Mouse (Mus musculus) myocyte (in vitro differentiated cells): Measurements from ENCODE around the gene Tlr9. TPM values are rescaled to one million over a fixed set of nuclear protein-coding genes. Genes with fewer than 3 reads are reported as not detected.

Source experiments
- H3K27me3 ChIP-seq: one replicate; pipeline ENCODE4 v1.6.1; 2011; ENCODE audit not compliant: control insufficient read depth, insufficient read depth, insufficient read length
- H3K36me3 ChIP-seq: one replicate; pipeline ENCODE4 v1.6.1; 2011; ENCODE audit not compliant: control insufficient read depth, insufficient read depth
- H3K4me2 ChIP-seq: one replicate; pipeline ENCODE4 v1.6.1; 2011; ENCODE audit warnings: low read depth, control low read depth
- H3K4me3 ChIP-seq: one replicate; pipeline ENCODE4 v1.5.1; 2011; ENCODE audit warnings: mild to moderate bottlenecking, control low read depth, moderate library complexity
- H3K79me2 ChIP-seq: one replicate; pipeline ENCODE4 v1.6.1; 2011; ENCODE audit not compliant: control insufficient read depth, insufficient read depth
- H3ac ChIP-seq: one replicate; pipeline ENCODE4 v1.6.1; 2011; ENCODE audit not compliant: control insufficient read depth, insufficient read length
- CEBPB ChIP-seq: IDR thresholded peaks from 2 replicates; pipeline ENCODE4 v1.6.1; 2011; ENCODE audit warnings: mild to moderate bottlenecking, moderate library complexity; ENCODE audit not compliant: poor library complexity, insufficient read depth, severe bottlenecking
- E2F4 ChIP-seq: IDR thresholded peaks from one replicate; pipeline ENCODE4 v1.6.1; 2011; ENCODE audit warnings: mild to moderate bottlenecking, control low read depth, moderate library complexity; ENCODE audit not compliant: insufficient read depth
- MAX ChIP-seq: IDR thresholded peaks from one replicate; pipeline ENCODE4 v1.6.1; 2011; ENCODE audit warnings: low read depth, mild to moderate bottlenecking, control low read depth
- MYOD1 ChIP-seq, 3 experiments: IDR thresholded peaks; one replicate each; pipeline ENCODE4 v1.6.1; 2011; ENCODE audit warnings: control low read depth in 2 of 3, low read depth in 2 of 3, mild to moderate bottlenecking in 2 of 3, moderate library complexity in 1 of 3; ENCODE audit not compliant: insufficient read length in 2 of 3, control insufficient read depth in 1 of 3
- MYOG ChIP-seq, 3 experiments: IDR thresholded peaks; one replicate each; pipeline ENCODE4 v1.6.1; 2011; ENCODE audit warnings: control low read depth in 2 of 3, low read depth in 2 of 3, mild to moderate bottlenecking in 2 of 3; ENCODE audit not compliant: insufficient read length in 2 of 3, control insufficient read depth in 1 of 3, insufficient read depth in 1 of 3
- POLR2A ChIP-seq: IDR thresholded peaks from one replicate; pipeline ENCODE4 v1.6.1; 2011; ENCODE audit warnings: low read depth, mild to moderate bottlenecking, control low read depth, moderate library complexity; ENCODE audit not compliant: insufficient read length
- POLR2AphosphoS2 ChIP-seq: IDR thresholded peaks from one replicate; pipeline ENCODE4 v1.6.1; 2011; ENCODE audit warnings: low read depth, control low read depth; ENCODE audit not compliant: insufficient read length
- REST ChIP-seq: IDR thresholded peaks from one replicate; pipeline ENCODE4 v1.6.1; 2011; ENCODE audit warnings: mild to moderate bottlenecking, control low read depth, moderate library complexity; ENCODE audit not compliant: insufficient read depth, insufficient read length
- SRF ChIP-seq: IDR thresholded peaks from one replicate; pipeline ENCODE4 v1.6.1; 2011; ENCODE audit warnings: low read depth; ENCODE audit not compliant: control insufficient read depth, insufficient read length
- TCF12 ChIP-seq: IDR thresholded peaks from one replicate; pipeline ENCODE4 v1.6.1; 2011; ENCODE audit warnings: mild to moderate bottlenecking, control low read depth; ENCODE audit not compliant: poor library complexity, insufficient read depth, severe bottlenecking
- TCF3 ChIP-seq: IDR thresholded peaks from one replicate; pipeline ENCODE4 v1.6.1; 2011; ENCODE audit warnings: low read depth, control low read depth; ENCODE audit not compliant: insufficient read length
- USF1 ChIP-seq: IDR thresholded peaks from one replicate; pipeline ENCODE4 v1.6.1; 2011; ENCODE audit warnings: low read depth, mild to moderate bottlenecking, control low read depth, moderate library complexity
- polyA plus RNA-seq: library from polyadenylated mRNA; unstranded; fragments of >200 nt; fragmentation: generic; extraction: Trizol; gene quantifications from one replicate; pipeline ENCODE4 v1.2.1, GENCODE M21; 2012; ENCODE audit warnings: missing spikeins

The Tlr9 gene
- polyA plus RNA-seq, 1 experiment = not detected

DNA sequence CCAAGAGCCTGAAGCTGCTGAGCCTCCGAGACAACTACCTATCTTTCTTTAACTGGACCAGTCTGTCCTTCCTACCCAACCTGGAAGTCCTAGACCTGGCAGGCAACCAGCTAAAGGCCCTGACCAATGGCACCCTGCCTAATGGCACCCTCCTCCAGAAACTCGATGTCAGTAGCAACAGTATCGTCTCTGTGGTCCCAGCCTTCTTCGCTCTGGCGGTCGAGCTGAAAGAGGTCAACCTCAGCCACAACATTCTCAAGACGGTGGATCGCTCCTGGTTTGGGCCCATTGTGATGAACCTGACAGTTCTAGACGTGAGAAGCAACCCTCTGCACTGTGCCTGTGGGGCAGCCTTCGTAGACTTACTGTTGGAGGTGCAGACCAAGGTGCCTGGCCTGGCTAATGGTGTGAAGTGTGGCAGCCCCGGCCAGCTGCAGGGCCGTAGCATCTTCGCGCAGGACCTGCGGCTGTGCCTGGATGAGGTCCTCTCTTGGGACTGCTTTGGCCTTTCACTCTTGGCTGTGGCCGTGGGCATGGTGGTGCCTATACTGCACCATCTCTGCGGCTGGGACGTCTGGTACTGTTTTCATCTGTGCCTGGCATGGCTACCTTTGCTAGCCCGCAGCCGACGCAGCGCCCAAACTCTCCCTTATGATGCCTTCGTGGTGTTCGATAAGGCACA, 3.2 kb downstream of the Tlr9 start:
- H3K36me3 ChIP-seq = no peaks in the 10 kb centered on the region
- peaks cover 25% of the 10 kb centered on the region for H3K27me3 ChIP-seq
- no peak for TF ChIP-seq POLR2A
- no peak for TF ChIP-seq MAX
- no peak for TF ChIP-seq CEBPB
- H3K4me2 ChIP-seq = no peak overlapping the region
- H3K79me2 ChIP-seq = no peaks in the 10 kb centered on the region
- H3K4me3 ChIP-seq = no peak overlapping the region
- no peak overlapping the region for H3ac ChIP-seq

DNA sequence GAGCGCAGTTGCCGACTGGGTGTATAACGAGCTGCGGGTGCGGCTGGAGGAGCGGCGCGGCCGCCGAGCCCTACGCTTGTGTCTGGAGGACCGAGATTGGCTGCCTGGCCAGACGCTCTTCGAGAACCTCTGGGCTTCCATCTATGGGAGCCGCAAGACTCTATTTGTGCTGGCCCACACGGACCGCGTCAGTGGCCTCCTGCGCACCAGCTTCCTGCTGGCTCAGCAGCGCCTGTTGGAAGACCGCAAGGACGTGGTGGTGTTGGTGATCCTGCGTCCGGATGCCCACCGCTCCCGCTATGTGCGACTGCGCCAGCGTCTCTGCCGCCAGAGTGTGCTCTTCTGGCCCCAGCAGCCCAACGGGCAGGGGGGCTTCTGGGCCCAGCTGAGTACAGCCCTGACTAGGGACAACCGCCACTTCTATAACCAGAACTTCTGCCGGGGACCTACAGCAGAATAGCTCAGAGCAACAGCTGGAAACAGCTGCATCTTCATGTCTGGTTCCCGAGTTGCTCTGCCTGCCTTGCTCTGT, 3.8 kb downstream of the Tlr9 start:
- TF ChIP-seq MYOG (IDR thresholded peaks at IDR 0.05; ENCODE audit: control insufficient read depth in 1 of 3, insufficient read depth in 1 of 3, insufficient read length in 2 of 3, low read depth in 2 of 3) (no peak), POLR2A (no peak), MYOD1 (IDR thresholded peaks at IDR 0.05; ENCODE audit: control insufficient read depth in 1 of 3, insufficient read length in 2 of 3, low read depth in 2 of 3) (no peak), CEBPB (no peak), E2F4 (no peak), SRF (no peak), MAX (no peak), TCF12 (no peak), TCF3 (no peak), REST (no peak), POLR2AphosphoS2 (no peak), USF1 (no peak)
- H3K27me3 ChIP-seq = peaks cover 25% of the 10 kb centered on the region
- H3K36me3 ChIP-seq = no peaks in the 10 kb centered on the region
- H3K79me2 ChIP-seq = no peaks in the 10 kb centered on the region
- no peak overlapping the region for H3ac ChIP-seq
- no peak overlapping the region for H3K4me3 ChIP-seq
- no peak overlapping the region for H3K4me2 ChIP-seq

DNA sequence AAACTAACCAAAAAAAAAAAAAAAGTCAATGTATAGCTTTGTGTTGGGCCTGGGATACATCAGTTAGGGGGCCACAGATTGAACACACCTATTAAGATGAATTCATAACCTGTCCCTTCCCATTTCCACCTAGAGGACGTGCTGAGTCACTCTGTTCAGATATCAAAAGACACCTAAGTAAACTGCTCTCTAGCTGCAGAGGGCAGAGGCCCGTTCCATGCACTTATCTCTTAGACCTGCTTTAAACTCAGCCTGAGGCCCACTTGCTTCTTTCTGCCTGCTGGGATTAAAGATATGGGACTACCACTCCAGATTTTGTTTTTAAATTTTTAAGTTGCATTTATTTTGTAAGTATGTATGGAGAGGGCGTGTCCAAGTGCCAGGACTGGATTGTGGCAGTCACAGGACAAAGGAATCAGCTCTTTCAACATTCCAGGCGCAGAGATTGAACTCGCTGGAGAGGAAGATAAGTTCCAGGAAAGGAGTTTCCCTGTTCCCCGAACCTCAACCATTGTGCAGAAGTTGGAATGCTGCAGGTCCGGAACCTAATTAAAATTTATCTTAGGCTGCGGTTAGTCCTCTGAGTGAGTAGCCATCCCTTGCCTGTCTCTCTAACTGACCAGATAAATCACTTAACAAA, 5.5 kb downstream of the Tlr9 start:
- TF ChIP-seq TCF12 (no peak), E2F4 (no peak), REST (no peak), CEBPB (no peak), MYOG (IDR thresholded peaks at IDR 0.05; ENCODE audit: control insufficient read depth in 1 of 3, insufficient read depth in 1 of 3, insufficient read length in 2 of 3, low read depth in 2 of 3) (no peak), POLR2AphosphoS2 (no peak), USF1 (no peak), TCF3 (no peak)
- no peak overlapping the region for H3K4me3 ChIP-seq
- peaks cover 25% of the 10 kb centered on the region for H3K27me3 ChIP-seq
- no peak overlapping the region for H3ac ChIP-seq
- H3K36me3 ChIP-seq = no peaks in the 10 kb centered on the region
- no peaks in the 10 kb centered on the region for H3K79me2 ChIP-seq
- H3K4me2 ChIP-seq = no peak overlapping the region

- Histone ChIP-seq H3K79me2 (no peaks in the 10 kb centered on the region), H3K36me3 (peaks cover 6% of the 10 kb centered on the region), H3K4me3 (no peak overlapping the region), H3ac (no peak overlapping the region), H3K4me2 (no peak overlapping the region), H3K27me3 (peaks cover 12% of the 10 kb centered on the region)
- TF ChIP-seq REST (no peak), MYOD1 (IDR thresholded peaks at IDR 0.05; ENCODE audit: control insufficient read depth in 1 of 3, insufficient read length in 2 of 3, low read depth in 2 of 3) (no peak), POLR2A (no peak), USF1 (no peak), E2F4 (no peak), TCF12 (no peak)
These were observed 7.8 kb downstream of the Tlr9 start for GRCm38 (mm10) chr9:106230051-106230733.

- TF ChIP-seq MYOG (IDR thresholded peaks at IDR 0.05; ENCODE audit: control insufficient read depth in 1 of 3, insufficient read depth in 1 of 3, insufficient read length in 2 of 3, low read depth in 2 of 3) (no peak), SRF (no peak), MYOD1 (IDR thresholded peaks at IDR 0.05; ENCODE audit: control insufficient read depth in 1 of 3, insufficient read length in 2 of 3, low read depth in 2 of 3) (no peak), POLR2AphosphoS2 (no peak), MAX (no peak), CEBPB (no peak), POLR2A (no peak), TCF3 (no peak), E2F4 (no peak), USF1 (no peak)
- Histone ChIP-seq H3ac (no peak overlapping the region), H3K36me3 (peaks cover 6% of the 10 kb centered on the region), H3K4me2 (no peak overlapping the region), H3K79me2 (no peaks in the 10 kb centered on the region), H3K27me3 (peaks cover 8% of the 10 kb centered on the region), H3K4me3 (no peak overlapping the region)
These were observed 8.3 kb downstream of the Tlr9 start for GRCm38 (mm10) chr9:106230734-106231106.
